Mouse (Mus musculus) liver, embryonic 14.5 days (tissue): ENCODE data around the gene Sgpl1.

Source experiments
- CTCF ChIP-seq: IDR thresholded peaks from 2 replicates; pipeline ENCODE4 v1.5.1; 2016; ENCODE audit warnings: antibody characterized with exemption, low read depth, control low read depth
- EP300 ChIP-seq: IDR thresholded peaks from 2 replicates; pipeline ENCODE4 v1.6.1; 2016; ENCODE audit warnings: antibody characterized with exemption, low read depth

DNA sequence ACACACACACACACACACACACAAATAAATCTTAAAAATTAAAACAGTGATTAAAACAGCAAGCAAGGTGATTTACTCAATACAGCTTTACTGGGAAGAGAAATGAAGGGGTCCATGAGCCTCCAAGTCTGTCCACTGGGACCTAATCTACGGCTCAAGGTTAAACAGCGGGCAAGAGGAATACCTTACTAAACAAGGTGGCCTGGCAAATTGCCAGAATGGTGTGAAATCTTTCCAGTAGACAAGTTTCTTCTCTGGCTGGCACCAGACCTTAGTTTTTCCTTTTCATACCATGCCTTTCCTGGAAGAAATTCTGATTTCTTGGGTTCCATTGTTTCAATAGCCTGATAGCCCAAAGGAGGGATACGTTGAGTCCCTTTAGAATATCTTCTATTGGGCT is 59.0 kb downstream of the Sgpl1 start:
- TF ChIP-seq CTCF, result no peak
- TF ChIP-seq EP300, result no peak
